Mouse (Mus musculus) large intestine, adult 2 months (tissue): ENCODE results near the gene Spef1. TPM values are rescaled to one million over a fixed set of nuclear protein-coding genes. Genes with fewer than 3 reads are reported as not detected.
"Not testable (repeated sequence)": the region's sequence is repeated elsewhere in the genome, so short reads cannot be mapped to it uniquely, and the experiment has no call there.

Source experiments
- DNase-seq: peaks from one replicate; pipeline ENCODE4 v3.0.0-alpha.2; 2012; ENCODE audit warnings: low read depth, low spot score
- WGBS: fragments of 180-500 bp; shearing (Covaris S2); methylation state at CpG from one replicate; pipeline ENCODE4 v1.1.7; 2018; 5-methylcytosine and 5-hydroxymethylcytosine counted together
- polyA plus RNA-seq: library from polyadenylated mRNA; depleted of rRNA; stranded (reverse); fragments of >200 nt; gene quantifications from 2 replicates; pipeline ENCODE4 v1.2.3, GENCODE M21; 2012; rRNA removed

The Spef1 gene
- 7.6 and 9.2 TPM in 2 replicates for polyA plus RNA-seq

GRCm38 (mm10) chr2:131186771-131187601 lies at the start of gene Spef1, which contains the start of gene Cdc25b:
Spef1 (minus strand) TSS chr2:131187282.
Cdc25b (plus strand) TSS chr2:131186949.
- WGBS = 2% methylated on average over 43 of the region's 43 CpGs
- no peak for DNase-seq

GRCm38 (mm10) chr2:131234970-131235635 lies 48.0 kb upstream of the Spef1 start:
- 34% methylated on average over 7 of the region's 7 CpGs for WGBS
- no peak for DNase-seq

- 1% methylated on average over 28 of the region's 28 CpGs for whole genome bisulfite sequencing
Observed at GRCm38 (mm10) chr2:131234127-131234650, 47.1 kb upstream of the Spef1 start.

GRCm38 (mm10) chr2:131233307-131234126 lies 46.4 kb upstream of the Spef1 start, which contains the start of gene Mavs:
Mavs (plus strand) TSS chr2:131234063.
- WGBS = 16% methylated on average over 29 of the region's 29 CpGs
- DNase-seq = no peak

More at GRCm38 (mm10) chr2:131234127-131234650, 47.1 kb upstream of the Spef1 start:
- no peak for DNase-seq

GRCm38 (mm10) chr2:131232558-131232957 lies 45.5 kb upstream of the Spef1 start:
- no peak for DNase-seq

GRCm38 (mm10) chr2:131227243-131227642 lies 40.2 kb upstream of the Spef1 start:
- no peak for DNase-seq
- WGBS = 91% methylated on average over 3 of the region's 3 CpGs

More at GRCm38 (mm10) chr2:131232558-131232957, 45.5 kb upstream of the Spef1 start:
- WGBS = 43% methylated on average over 2 of the region's 2 CpGs

GRCm38 (mm10) chr2:131226669-131227068 lies 39.6 kb upstream of the Spef1 start:
- WGBS = 33% methylated on average over 2 of the region's 2 CpGs
- not testable (repeated sequence) for DNase-seq

- no peak for DNase-seq
- WGBS = 93% methylated on average over 6 of the region's 6 CpGs
Observed at GRCm38 (mm10) chr2:131225178-131225577, 38.1 kb upstream of the Spef1 start.

- 96% methylated on average over 1 of the region's 1 CpGs for WGBS
- no peak for DNase-seq
Observed at GRCm38 (mm10) chr2:131223569-131223968, 36.5 kb upstream of the Spef1 start.

- DNase-seq = no peak
- WGBS = 17% methylated on average over 5 of the region's 5 CpGs
Observed at GRCm38 (mm10) chr2:131222562-131222961, 35.5 kb upstream of the Spef1 start.

- 34% methylated on average over 3 of the region's 3 CpGs for WGBS
- DNase-seq = no peak
Observed at GRCm38 (mm10) chr2:131221853-131222515, 34.9 kb upstream of the Spef1 start.

- 83% methylated on average over 4 of the region's 4 CpGs for WGBS
- no peak for DNase-seq
Observed at GRCm38 (mm10) chr2:131220030-131220429, 32.9 kb upstream of the Spef1 start.

GRCm38 (mm10) chr2:131215941-131216858 lies 29.1 kb upstream of the Spef1 start:
- 21% methylated on average over 7 of the region's 7 CpGs for WGBS
- DNase-seq = no peak

- DNase-seq = no peak
- WGBS = 44% methylated on average over 7 of the region's 7 CpGs
Observed at GRCm38 (mm10) chr2:131213773-131214172, 26.7 kb upstream of the Spef1 start.

- no peak for DNase-seq
- 16% methylated on average over 9 of the region's 9 CpGs for WGBS
Observed at GRCm38 (mm10) chr2:131211026-131211615, 24.0 kb upstream of the Spef1 start.

GRCm38 (mm10) chr2:131209969-131210792 lies 23.1 kb upstream of the Spef1 start:
- no peak for DNase-seq
- WGBS = 1% methylated on average over 50 of the region's 50 CpGs
